Mouse (Mus musculus) CH12.LX (cell line): Measurements from ENCODE around the gene Ift81. TPM values are rescaled to one million over a fixed set of nuclear protein-coding genes. Genes with fewer than 3 reads are reported as not detected.

Experiments
- DNase-seq: peaks from one replicate; pipeline ENCODE4 v3.0.0-alpha.2; 2013; ENCODE audit errors: extremely low read depth
- H3K27ac ChIP-seq: 2 replicates; pipeline ENCODE4 v1.5.1; 2012; ENCODE audit warnings: low read depth, mild to moderate bottlenecking, control low read depth, moderate library complexity; ENCODE audit not compliant: insufficient read depth
- H3K27me3 ChIP-seq: replicated peaks from 2 replicates; pipeline ENCODE3; 2012; ENCODE audit warnings: inconsistent platforms
- H3K36me3 ChIP-seq, 2 experiments: replicated peaks in 1 of 2; 2 replicates each; pipeline versions ENCODE3 to v1.6.1; 2012; ENCODE audit warnings: inconsistent platforms in 1 of 2, low read length in 1 of 2, mild to moderate bottlenecking in 1 of 2, mixed read lengths in 1 of 2, moderate library complexity in 1 of 2; ENCODE audit not compliant: control insufficient read depth in 1 of 2, insufficient read depth in 1 of 2
- H3K4me1 ChIP-seq, 2 experiments: 2 replicates each; pipeline ENCODE4 v1.6.1; 2012; ENCODE audit warnings: inconsistent platforms in 1 of 2, moderate library complexity in 1 of 2; ENCODE audit not compliant: insufficient read depth in 2 of 2, control insufficient read depth in 1 of 2
- H3K4me2 ChIP-seq: 2 replicates; pipeline ENCODE4 v1.6.1; 2012; ENCODE audit warnings: low read depth, mild to moderate bottlenecking, control low read depth; ENCODE audit not compliant: poor library complexity, insufficient read depth, severe bottlenecking
- H3K4me3 ChIP-seq, 3 experiments: fragments of 150-350 bp in 1 of 3; sonication (generic) in 1 of 3; replicated peaks in 1 of 3; 2 replicates each; pipeline versions ENCODE3 to v1.5.1; 2011 to 2012; ENCODE audit warnings: low read depth in 2 of 3, low read length in 2 of 3, mild to moderate bottlenecking in 2 of 3, moderate library complexity in 2 of 3, control low read depth in 1 of 3, improper control_type of control experiment in 1 of 3, inconsistent platforms in 1 of 3, mixed read lengths in 1 of 3; ENCODE audit not compliant: poor library complexity in 1 of 3
- H3K79me2 ChIP-seq: replicated peaks from 2 replicates; pipeline ENCODE4 v1.6.1; 2012; ENCODE audit warnings: mild to moderate bottlenecking, moderate library complexity; ENCODE audit not compliant: control insufficient read depth, poor library complexity, insufficient read depth, severe bottlenecking; ENCODE audit errors: extremely low read depth
- H3K9ac ChIP-seq: 2 replicates; pipeline ENCODE4 v1.6.1; 2012; ENCODE audit warnings: low read depth, mild to moderate bottlenecking, control low read depth, moderate library complexity; ENCODE audit not compliant: insufficient read depth
- H3K9me3 ChIP-seq: replicated peaks from 2 replicates; pipeline ENCODE3; 2012; ENCODE audit warnings: low read length, inconsistent platforms, mixed read lengths
- BHLHE40 ChIP-seq: IDR thresholded peaks from 2 replicates; pipeline ENCODE4 v1.6.1; 2011; ENCODE audit warnings: mild to moderate bottlenecking, low read depth, low read length, improper control_type of control experiment
- CHD1 ChIP-seq: IDR thresholded peaks from 2 replicates; pipeline ENCODE4 v1.6.1; 2012; ENCODE audit warnings: low read depth, low read length, improper control_type of control experiment, inconsistent platforms
- CTCF ChIP-seq, 2 experiments: IDR thresholded peaks in 1 of 2; conservative IDR thresholded peaks in 1 of 2; 2 replicates each; pipeline ENCODE4 v1.5.1; 2011 to 2012; ENCODE audit warnings: low read depth in 2 of 2, low read length in 2 of 2, improper control_type of control experiment in 1 of 2, inconsistent platforms in 1 of 2, mild to moderate bottlenecking in 1 of 2, moderate library complexity in 1 of 2
- E2F4 ChIP-seq: IDR thresholded peaks from 2 replicates; pipeline ENCODE4 v1.6.1; 2011; ENCODE audit warnings: low read depth, low read length, improper control_type of control experiment; ENCODE audit not compliant: insufficient replicate concordance
- ELF1 ChIP-seq: IDR thresholded peaks from 2 replicates; pipeline ENCODE4 v1.6.1; 2014; ENCODE audit warnings: low read depth, mild to moderate bottlenecking, inconsistent platforms, low read length, improper control_type of control experiment
- EP300 ChIP-seq: IDR thresholded peaks from 2 replicates; pipeline ENCODE4 v1.6.1; 2011; ENCODE audit warnings: low read length, improper control_type of control experiment
- GABPA ChIP-seq: IDR thresholded peaks from 2 replicates; pipeline ENCODE4 v1.6.1; 2012; ENCODE audit warnings: low read depth, low read length, improper control_type of control experiment, inconsistent platforms; ENCODE audit not compliant: insufficient replicate concordance
- HCFC1 ChIP-seq: IDR thresholded peaks from 2 replicates; pipeline ENCODE4 v1.6.1; 2012; ENCODE audit warnings: low read depth, mild to moderate bottlenecking, inconsistent platforms, low read length, improper control_type of control experiment
- KAT2A ChIP-seq: IDR thresholded peaks from 2 replicates; pipeline ENCODE4 v1.6.1; 2012; ENCODE audit warnings: low read length, improper control_type of control experiment, inconsistent platforms; ENCODE audit not compliant: insufficient replicate concordance
- MAZ ChIP-seq: IDR thresholded peaks from 2 replicates; pipeline ENCODE4 v1.6.1; 2012; ENCODE audit warnings: low read depth, mild to moderate bottlenecking, inconsistent platforms, low read length, improper control_type of control experiment, moderate library complexity
- MEF2A ChIP-seq: IDR thresholded peaks from 2 replicates; pipeline ENCODE4 v1.6.1; 2014; ENCODE audit warnings: low read depth, mild to moderate bottlenecking, inconsistent platforms, low read length, improper control_type of control experiment, borderline replicate concordance
- POLR2A ChIP-seq: IDR thresholded peaks from 2 replicates; pipeline ENCODE4 v1.6.1; 2011; ENCODE audit warnings: low read depth, mild to moderate bottlenecking, improper control_type of control experiment, low read length
- POLR2AphosphoS2 ChIP-seq: IDR thresholded peaks from 2 replicates; pipeline ENCODE4 v1.6.1; 2011; ENCODE audit warnings: low read depth, low read length, improper control_type of control experiment
- RAD21 ChIP-seq: IDR thresholded peaks from 2 replicates; pipeline ENCODE4 v1.6.1; 2011; ENCODE audit warnings: low read depth, mild to moderate bottlenecking, low read length, improper control_type of control experiment, moderate library complexity
- SIN3A ChIP-seq: IDR thresholded peaks from 2 replicates; pipeline ENCODE4 v1.6.1; 2012; ENCODE audit warnings: low read length, improper control_type of control experiment, inconsistent platforms
- SMC3 ChIP-seq: IDR thresholded peaks from 2 replicates; pipeline ENCODE4 v1.6.1; 2011; ENCODE audit warnings: low read depth, low read length, improper control_type of control experiment
- UBTF ChIP-seq: IDR thresholded peaks from 2 replicates; pipeline ENCODE4 v1.6.1; 2012; ENCODE audit warnings: low read depth, mild to moderate bottlenecking, inconsistent platforms, low read length, improper control_type of control experiment, moderate library complexity
- ZC3H11A ChIP-seq: IDR thresholded peaks from 2 replicates; pipeline ENCODE4 v1.6.1; 2012; ENCODE audit warnings: low read depth, mild to moderate bottlenecking, inconsistent platforms, low read length, improper control_type of control experiment
- ZKSCAN1 ChIP-seq: IDR thresholded peaks from 2 replicates; pipeline ENCODE4 v1.6.1; 2012; ENCODE audit warnings: low read depth, inconsistent platforms, low read length, improper control_type of control experiment, borderline replicate concordance
- ZMIZ1 ChIP-seq: IDR thresholded peaks from 2 replicates; pipeline ENCODE4 v1.6.1; 2012; ENCODE audit warnings: low read depth, mild to moderate bottlenecking, inconsistent platforms, low read length, improper control_type of control experiment
- dilution Hi-C: fragments of 300-500 bp; cut with MboI; formaldehyde crosslinking; loops from 2 replicates; pipeline ENCODE4 v1.14.3; 2020; ENCODE audit warnings: low sequenced_read_pairs; ENCODE audit not compliant: extremely low pct_unique_long_range_greater_than_20kb, extremely low pct_ligation_motif_present
- in situ Hi-C: fragments of 300-500 bp; cut with MboI; formaldehyde crosslinking; loops from 3 replicates; pipeline ENCODE4 v1.14.3; 2019; ENCODE audit warnings: low sequenced_read_pairs, low pct_ligation_motif_present, low pct_unique_long_range_greater_than_20kb, mixed read lengths
- polyA plus RNA-seq: library from polyadenylated mRNA; unstranded; fragments of >175 nt; gene quantifications from 2 replicates; pipeline ENCODE4 v1.2.1, GENCODE M21; 2012; ENCODE audit warnings: low read depth; ENCODE audit not compliant: insufficient read length
- total RNA-seq, 2 experiments: library from RNA; depleted of rRNA; stranded (reverse); fragments of 300-350 nt in 1 of 2; fragments of >200 nt in 1 of 2; gene quantifications; 2 replicates each; pipeline ENCODE4 v1.2.3; 2012 to 2014

Ift81 gene
- total and polyA plus RNA-seq, 3 experiments: 3.1 to 5.0 (median 4.1) TPM

GRCm38 (mm10) chr5:122647256-122647924 is 33.1 kb upstream of the Ift81 start:
- no peak overlapping the region for H3K4me2 ChIP-seq
- no peaks in the 10 kb centered on the region for H3K79me2 ChIP-seq
- no peak overlapping the region for H3K9ac ChIP-seq
- no peak overlapping the region for H3K27ac ChIP-seq
- no peaks in the 10 kb centered on the region for H3K27me3 ChIP-seq
- no peak overlapping the region for H3K4me3 ChIP-seq
- H3K9me3 ChIP-seq: peaks cover 3% of the 10 kb centered on the region
- dilution Hi-C loops (no loop called here), in situ Hi-C loops (loop anchor here (10.0 to 25.0 kb wide), 2 partner anchors 67 to 510 kb away; partner anchors contain the start of gene Ccdc63)
- TF ChIP-seq ZKSCAN1 (no peak), ZC3H11A (no peak), MEF2A (no peak), ZMIZ1 (no peak), BHLHE40 (no peak), ELF1 (no peak), HCFC1 (no peak)
- H3K4me1 ChIP-seq: peaks cover 6 to 27% of the 10 kb centered on the region in 2 experiments
- DNase-seq: no peak
- no peaks in the 10 kb centered on the region for H3K36me3 ChIP-seq

GRCm38 (mm10) chr5:122646050-122646449 is 31.7 kb upstream of the Ift81 start:
- no peak overlapping the region for H3K27ac ChIP-seq
- no peak overlapping the region for H3K9ac ChIP-seq
- peaks cover 6 to 22% of the 10 kb centered on the region in 2 experiments for H3K4me1 ChIP-seq
- TF ChIP-seq KAT2A (no peak), CHD1 (no peak), RAD21 (no peak), ZMIZ1 (no peak), MAZ (no peak), EP300 (no peak), CTCF (conservative IDR thresholded peaks at IDR 0.05 in 1 of 2, IDR thresholded peaks at IDR 0.05 in 1 of 2; ENCODE audit: low read depth in 2 of 2, low read length in 2 of 2) (no peak), ELF1 (no peak), SMC3 (no peak), POLR2A (no peak), POLR2AphosphoS2 (no peak), E2F4 (no peak), GABPA (no peak), SIN3A (no peak), UBTF (no peak)
- DNase-seq: no peak
- dilution Hi-C loops (no loop called here), in situ Hi-C loops (loop anchor here (10.0 to 25.0 kb wide), 2 partner anchors 69 to 509 kb away; partner anchors contain the start of gene Ccdc63)
- H3K4me2 ChIP-seq: no peak overlapping the region
- H3K9me3 ChIP-seq: peaks cover 3% of the 10 kb centered on the region
- H3K36me3 ChIP-seq: no peaks in the 10 kb centered on the region
- H3K79me2 ChIP-seq: no peaks in the 10 kb centered on the region
- H3K27me3 ChIP-seq: no peaks in the 10 kb centered on the region
- H3K4me3 ChIP-seq: no peak overlapping the region
